Mouse (Mus musculus) forebrain, embryonic 11.5 days (tissue): ENCODE measurements at regions not wholly inside any gene's neighbourhood (a gene's known extent, or its start where the extent isn't known, plus 50 kb on each side); places are given as distances from the start of the nearest gene placed in this dataset.

Experiments
- ATAC-seq: fragments of 200-750 bp; cut with Nextera tagmentation; replicated peaks from 2 replicates; pipeline ENCODE4 v1.8.0; 2017; ENCODE audit warnings: moderate TSS enrichment; ENCODE audit not compliant: low FRiP score
- DNase-seq: peaks from one replicate; pipeline ENCODE4 v3.0.0-alpha.2; 2017; ENCODE audit warnings: low spot score
- H3K27ac ChIP-seq: fragments of 300-500 bp; sonication (generic); 2 replicates; pipeline ENCODE4 v1.5.1; 2014; ENCODE audit warnings: low read depth, low read length
- H3K27me3 ChIP-seq: fragments of 300-500 bp; sonication (generic); 2 replicates; pipeline ENCODE4 v1.6.1; 2014; ENCODE audit warnings: mild to moderate bottlenecking, low read length, mixed read lengths; ENCODE audit not compliant: control insufficient read depth, insufficient read depth
- H3K36me3 ChIP-seq: fragments of 300-500 bp; sonication (generic); 2 replicates; pipeline ENCODE4 v1.6.1; 2014; ENCODE audit warnings: mild to moderate bottlenecking, low read length, moderate library complexity, mixed read lengths; ENCODE audit not compliant: control insufficient read depth, insufficient read depth
- H3K4me1 ChIP-seq: fragments of 300-500 bp; sonication (generic); replicated peaks from 2 replicates; pipeline ENCODE4 v1.6.1; 2014; ENCODE audit warnings: low read length, mixed read lengths; ENCODE audit not compliant: control insufficient read depth, insufficient read depth
- H3K4me2 ChIP-seq: fragments of 300-500 bp; sonication (generic); 2 replicates; pipeline ENCODE4 v1.6.1; 2014; ENCODE audit warnings: low read depth, mild to moderate bottlenecking, low read length, moderate library complexity, mixed read lengths; ENCODE audit not compliant: severe bottlenecking
- H3K4me3 ChIP-seq: fragments of 300-500 bp; sonication (generic); 2 replicates; pipeline ENCODE4 v1.5.1; 2014; ENCODE audit warnings: low read depth, low read length
- H3K9ac ChIP-seq: fragments of 300-500 bp; sonication (generic); 2 replicates; pipeline ENCODE4 v1.6.1; 2014; ENCODE audit warnings: low read length
- H3K9me3 ChIP-seq: fragments of 300-500 bp; sonication (generic); 2 replicates; pipeline ENCODE4 v1.6.1; 2016; ENCODE audit warnings: low read length, mixed read lengths; ENCODE audit not compliant: control insufficient read depth
- WGBS: fragments of 180-500 bp; shearing (Covaris S2); extraction: QIAGEN DNeasy Blood & Tissue Kit; methylation state at CpG from one replicate; pipeline ENCODE4 v1.1.7; 2014; 5-methylcytosine and 5-hydroxymethylcytosine counted together

- no peak overlapping the region for H3K9ac ChIP-seq
- no peaks in the 10 kb centered on the region for H3K9me3 ChIP-seq
- WGBS = 88% methylated on average over 6 of the region's 6 CpGs
- DNase-seq (no peak), ATAC-seq (no peak)
- H3K4me1 ChIP-seq = no peaks in the 10 kb centered on the region
- no peaks in the 10 kb centered on the region for H3K36me3 ChIP-seq
- no peak overlapping the region for H3K4me3 ChIP-seq
- no peaks in the 10 kb centered on the region for H3K27me3 ChIP-seq
- H3K4me2 ChIP-seq = no peak overlapping the region
- H3K27ac ChIP-seq = no peak overlapping the region
Measured at GRCm38 (mm10) chr2:15163732-15164418, 109.0 kb upstream of the Nsun6 start.

- WGBS = 88% methylated on average over 1 of the region's 1 CpGs
- Histone ChIP-seq H3K27ac (no peak overlapping the region), H3K27me3 (no peaks in the 10 kb centered on the region), H3K36me3 (no peaks in the 10 kb centered on the region), H3K9me3 (no peaks in the 10 kb centered on the region), H3K4me2 (no peak overlapping the region), H3K4me1 (no peaks in the 10 kb centered on the region), H3K4me3 (no peak overlapping the region), H3K9ac (no peak overlapping the region)
- ATAC-seq (no peak), DNase-seq (no peak)
Measured at GRCm38 (mm10) chr2:15161831-15162230, 107.0 kb upstream of the Nsun6 start.

GRCm38 (mm10) chr2:15157622-15158021, 102.8 kb upstream of the Nsun6 start:
- no peak overlapping the region for H3K27ac ChIP-seq
- no peaks in the 10 kb centered on the region for H3K27me3 ChIP-seq
- no peaks in the 10 kb centered on the region for H3K36me3 ChIP-seq
- H3K9me3 ChIP-seq = no peaks in the 10 kb centered on the region
- no peaks in the 10 kb centered on the region for H3K4me1 ChIP-seq
- DNase-seq (no peak), ATAC-seq (no peak)
- no peak overlapping the region for H3K9ac ChIP-seq
- H3K4me2 ChIP-seq = no peak overlapping the region
- no peak overlapping the region for H3K4me3 ChIP-seq

GRCm38 (mm10) chr2:15150823-15151222, 96.0 kb upstream of the Nsun6 start:
- Histone ChIP-seq H3K9ac (no peak overlapping the region), H3K4me1 (no peaks in the 10 kb centered on the region), H3K9me3 (no peaks in the 10 kb centered on the region), H3K27ac (no peak overlapping the region), H3K4me2 (no peak overlapping the region), H3K27me3 (no peaks in the 10 kb centered on the region), H3K4me3 (no peak overlapping the region), H3K36me3 (no peaks in the 10 kb centered on the region)
- DNase-seq (no peak), ATAC-seq (no peak)
- 94% methylated on average over 1 of the region's 1 CpGs for WGBS

GRCm38 (mm10) chr2:15148381-15148780, 93.5 kb upstream of the Nsun6 start:
- Histone ChIP-seq H3K27ac (no peak overlapping the region), H3K36me3 (no peaks in the 10 kb centered on the region), H3K9ac (no peak overlapping the region), H3K4me1 (no peaks in the 10 kb centered on the region), H3K4me3 (no peak overlapping the region), H3K4me2 (no peak overlapping the region), H3K9me3 (no peaks in the 10 kb centered on the region), H3K27me3 (no peaks in the 10 kb centered on the region)
- no peak for DNase-seq
- no peak for ATAC-seq
- WGBS = 79% methylated on average over 1 of the region's 1 CpGs

- H3K9me3 ChIP-seq = no peaks in the 10 kb centered on the region
- H3K4me3 ChIP-seq = no peak overlapping the region
- DNase-seq (no peak), ATAC-seq (no peak)
- H3K4me2 ChIP-seq = no peak overlapping the region
- no peak overlapping the region for H3K9ac ChIP-seq
- H3K27me3 ChIP-seq = no peaks in the 10 kb centered on the region
- H3K27ac ChIP-seq = no peak overlapping the region
- H3K36me3 ChIP-seq = no peaks in the 10 kb centered on the region
- no peaks in the 10 kb centered on the region for H3K4me1 ChIP-seq
Measured at GRCm38 (mm10) chr2:15146986-15147385, 92.1 kb upstream of the Nsun6 start.

- Histone ChIP-seq H3K4me3 (no peak overlapping the region), H3K9ac (no peak overlapping the region), H3K27me3 (no peaks in the 10 kb centered on the region), H3K36me3 (no peaks in the 10 kb centered on the region), H3K4me2 (no peak overlapping the region), H3K4me1 (no peaks in the 10 kb centered on the region), H3K27ac (no peak overlapping the region), H3K9me3 (no peaks in the 10 kb centered on the region)
- ATAC-seq = no peak
- WGBS = 94% methylated on average over 1 of the region's 1 CpGs
- DNase-seq = no peak
Measured at GRCm38 (mm10) chr2:15146414-15146813, 91.5 kb upstream of the Nsun6 start.

- WGBS = 89% methylated on average over 2 of the region's 2 CpGs
- H3K4me3 ChIP-seq = no peak overlapping the region
- H3K9ac ChIP-seq = no peak overlapping the region
- no peaks in the 10 kb centered on the region for H3K27me3 ChIP-seq
- H3K4me1 ChIP-seq = no peaks in the 10 kb centered on the region
- H3K9me3 ChIP-seq = no peaks in the 10 kb centered on the region
- no peak overlapping the region for H3K27ac ChIP-seq
- no peak overlapping the region for H3K4me2 ChIP-seq
- DNase-seq (no peak), ATAC-seq (no peak)
- H3K36me3 ChIP-seq = no peaks in the 10 kb centered on the region
Measured at GRCm38 (mm10) chr2:15144781-15145180, 89.9 kb upstream of the Nsun6 start.

GRCm38 (mm10) chr2:15139877-15140276, 85.0 kb upstream of the Nsun6 start:
- Histone ChIP-seq H3K27me3 (no peaks in the 10 kb centered on the region), H3K9me3 (no peaks in the 10 kb centered on the region), H3K27ac (no peak overlapping the region), H3K4me2 (no peak overlapping the region), H3K36me3 (no peaks in the 10 kb centered on the region), H3K4me1 (no peaks in the 10 kb centered on the region), H3K9ac (no peak overlapping the region), H3K4me3 (no peak overlapping the region)
- DNase-seq = no peak
- ATAC-seq = no peak
- WGBS = 85% methylated on average over 2 of the region's 2 CpGs
